Mouse (Mus musculus) cerebellum, postnatal 10 days (tissue): Measurements from ENCODE around the gene Sytl2.

ENCODE experiments used
- DNase-seq, 2 experiments: peaks; one replicate each; pipeline ENCODE4 v3.0.0; 2021; ENCODE audit warnings: mixed read lengths in 2 of 2

Sytl2 gene

GRCm38 (mm10) chr7:90312151-90312883 is 10.3 kb downstream of the Sytl2 start:
- DNase-seq = no peak

DNA sequence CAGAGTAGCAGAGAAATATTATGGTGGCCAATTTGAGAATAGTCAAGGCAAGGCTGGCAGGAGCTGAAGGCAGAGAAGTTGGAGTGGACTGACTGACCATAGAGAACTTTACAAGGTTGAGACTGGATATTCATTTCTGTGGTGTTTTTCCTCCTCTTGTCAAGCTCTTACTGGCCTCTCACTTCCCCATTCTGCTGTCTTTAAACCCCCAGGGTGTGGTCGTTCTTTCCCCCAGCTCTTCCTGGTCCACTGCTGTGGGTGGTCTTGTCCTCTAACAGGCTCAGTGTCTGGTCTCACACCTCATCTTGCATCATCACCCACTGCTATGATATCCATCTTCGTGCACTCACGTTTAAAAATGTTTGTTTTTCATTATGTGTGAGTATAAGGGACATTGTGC is 11.4 kb downstream of the Sytl2 start:
- DNase-seq = no peak

- no peak for DNase-seq
Measured at GRCm38 (mm10) chr7:90316823-90317222, 14.8 kb downstream of the Sytl2 start.

- no peak for DNase-seq
Measured at GRCm38 (mm10) chr7:90319446-90319845, 17.4 kb downstream of the Sytl2 start.

- no peak for DNase-seq
Measured at GRCm38 (mm10) chr7:90320124-90320523, 18.1 kb downstream of the Sytl2 start.

DNA sequence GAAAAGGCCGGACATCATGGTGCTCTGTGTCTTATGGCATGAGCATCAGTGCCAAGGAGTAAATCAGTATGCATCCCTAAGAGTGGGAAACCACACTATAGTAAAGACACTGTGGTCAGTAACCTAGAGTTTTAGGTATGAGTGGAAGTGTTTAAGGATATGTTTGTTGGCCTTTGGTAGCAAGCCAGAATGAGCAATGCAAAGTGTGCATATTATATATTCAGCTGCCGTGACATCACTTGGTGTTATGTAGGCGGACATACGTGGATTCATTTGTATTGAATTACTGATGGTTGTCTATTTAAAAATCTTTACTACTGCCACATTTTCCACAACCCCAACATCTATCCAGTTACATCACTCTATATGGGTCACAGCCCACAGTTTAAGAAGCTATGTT is 23.1 kb downstream of the Sytl2 start:
- DNase-seq = no peak

GRCm38 (mm10) chr7:90330200-90330599 is 28.1 kb downstream of the Sytl2 start:
- DNase-seq = no peak

- no peak for DNase-seq
Measured at GRCm38 (mm10) chr7:90332483-90333065, 30.5 kb downstream of the Sytl2 start.

DNA sequence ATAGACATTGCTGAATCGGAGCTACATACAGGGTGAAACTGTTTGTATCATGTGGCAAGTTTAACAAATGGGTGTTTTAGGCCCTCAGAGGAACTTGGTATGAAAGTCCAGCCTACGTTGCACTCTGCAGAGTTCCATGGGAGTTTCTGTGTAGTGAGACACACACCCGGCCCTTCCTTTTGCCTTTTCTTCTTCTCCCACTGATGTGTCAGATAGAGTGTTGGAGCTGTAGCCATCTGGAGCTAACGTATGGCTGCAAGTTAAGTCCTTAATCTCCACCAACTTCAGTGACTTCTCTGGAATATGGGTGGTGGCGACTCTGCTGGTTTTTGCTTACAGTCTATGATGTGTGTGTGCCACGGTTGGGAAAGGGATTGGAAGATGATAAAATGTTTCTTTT is 32.3 kb downstream of the Sytl2 start:
- DNase-seq = no peak

GRCm38 (mm10) chr7:90334831-90335230 is 32.8 kb downstream of the Sytl2 start:
- DNase-seq = no peak

DNA sequence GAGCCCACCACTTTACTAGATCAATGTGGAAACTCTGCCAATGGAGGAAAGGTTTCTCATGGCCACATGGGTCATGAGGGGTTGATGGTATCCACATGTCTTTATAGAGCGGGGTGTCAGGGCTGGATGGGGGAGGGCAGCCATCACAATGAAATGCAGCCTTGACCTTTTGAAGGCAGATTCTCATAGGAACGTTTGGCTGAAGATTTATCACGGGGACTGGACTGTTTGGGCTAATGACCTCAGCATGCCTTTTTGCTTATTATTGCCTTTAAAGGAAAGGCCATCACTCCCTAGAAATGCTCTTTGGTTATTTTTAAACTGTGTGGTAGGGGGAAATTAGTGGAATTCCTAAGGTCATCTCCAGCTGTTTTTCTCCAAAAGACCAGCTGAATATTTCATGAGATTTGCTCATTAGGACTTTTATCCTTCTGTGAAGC is 33.7 kb downstream of the Sytl2 start:
- no peak for DNase-seq

DNA sequence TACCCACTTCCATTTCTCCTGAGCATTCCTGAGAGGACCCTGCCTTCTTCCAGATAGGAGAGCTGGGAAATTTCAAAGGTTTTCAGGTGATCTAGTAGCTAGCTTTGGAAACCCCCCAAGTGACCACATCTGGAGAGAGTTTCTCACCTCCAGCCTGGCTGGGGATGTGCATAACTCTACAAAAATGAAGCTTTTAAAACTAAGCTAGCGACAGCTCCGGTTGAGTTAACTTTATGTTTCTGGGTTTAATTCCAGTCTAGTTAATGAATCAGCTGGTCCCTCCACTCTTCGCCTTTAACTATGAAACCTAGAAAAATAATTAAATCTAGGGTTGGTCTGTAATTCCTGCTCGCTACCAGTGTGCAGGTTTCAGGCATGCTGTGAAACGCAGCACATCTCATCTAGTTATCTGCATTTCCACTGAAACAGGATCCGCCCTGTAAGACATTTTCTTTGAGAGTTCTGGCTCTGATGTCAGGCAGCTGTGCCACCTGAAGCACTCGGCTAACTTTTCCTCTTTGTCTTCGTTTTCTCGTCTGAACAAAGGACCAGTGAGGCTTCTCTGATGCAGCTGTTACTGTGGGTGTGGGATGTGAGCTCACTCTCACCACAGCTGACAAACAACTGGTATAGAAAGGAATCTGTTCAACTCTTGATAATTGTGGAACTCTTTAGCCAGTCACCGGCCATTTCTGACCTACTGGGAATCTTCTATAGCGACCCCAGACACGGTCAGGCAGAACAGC is 39.3 kb downstream of the Sytl2 start:
- no peak for DNase-seq

DNA sequence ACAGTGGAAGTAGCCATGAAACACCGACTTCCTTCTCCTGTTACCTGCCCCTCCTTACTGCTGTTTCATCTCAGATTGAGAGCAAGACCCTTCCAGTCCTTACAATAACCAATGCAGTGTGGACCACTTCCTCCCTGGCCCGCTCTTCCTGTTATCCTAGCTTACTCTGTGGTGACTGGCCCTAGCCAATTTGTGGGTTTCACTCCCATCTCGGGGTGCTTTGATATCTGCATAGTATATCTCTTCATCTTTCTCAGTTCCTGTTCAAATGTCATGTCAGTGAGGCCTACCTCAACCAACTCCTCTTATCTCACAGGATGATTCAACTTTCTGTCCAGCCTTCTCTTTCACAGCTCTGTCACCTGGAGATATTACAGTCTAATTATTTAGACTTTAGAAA is 42.9 kb downstream of the Sytl2 start:
- no peak for DNase-seq

DNA sequence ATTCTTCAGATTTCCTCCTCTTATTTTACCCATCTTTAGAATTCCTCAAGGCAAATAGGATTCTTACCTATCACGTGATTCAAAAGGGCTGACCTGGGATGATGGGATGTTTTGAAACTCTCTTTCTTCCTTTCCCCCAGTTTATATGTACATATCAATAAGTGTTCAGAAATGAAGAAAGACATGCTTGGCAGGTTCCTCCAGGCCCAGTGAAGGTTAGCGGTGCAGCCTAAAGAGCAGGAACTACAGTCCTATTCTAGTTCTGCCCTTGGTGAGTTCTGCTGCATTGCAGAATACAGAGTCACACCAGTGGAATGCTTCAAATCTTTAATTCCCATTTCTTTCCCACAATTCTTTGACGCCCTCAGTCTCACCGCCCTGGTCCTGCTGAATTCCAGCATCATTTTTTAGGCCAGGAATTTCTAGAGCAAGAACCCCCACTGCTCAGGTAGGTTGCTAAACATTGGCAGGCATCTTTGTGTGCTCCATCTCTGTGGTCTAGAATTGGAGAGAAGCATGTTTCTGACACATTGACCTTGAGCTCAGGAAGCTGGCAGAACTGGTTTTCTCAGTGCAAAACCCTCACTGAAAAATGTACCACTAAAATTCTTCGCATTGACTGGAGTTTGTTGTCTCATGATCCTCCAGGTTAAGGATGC is 45.9 kb downstream of the Sytl2 start:
- no peak for DNase-seq

DNA sequence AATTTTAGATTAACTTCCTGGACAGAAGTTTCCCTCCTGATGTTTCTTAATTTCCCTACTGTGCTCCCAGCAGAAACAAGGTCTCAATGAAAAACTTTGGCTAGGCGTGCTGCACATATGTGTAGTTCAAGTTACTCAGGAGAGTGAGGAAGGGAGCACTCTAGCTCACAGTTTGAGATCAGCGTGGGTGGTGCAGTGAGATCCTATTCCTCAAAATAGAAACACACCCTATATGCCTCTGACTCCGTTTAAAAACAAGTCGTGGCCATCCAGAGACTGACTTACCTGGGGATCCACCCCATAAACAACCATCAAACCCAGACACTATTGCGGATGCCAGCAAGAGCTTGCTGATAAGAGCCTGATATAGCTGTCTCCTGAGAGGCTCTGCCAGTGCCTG is 47.0 kb downstream of the Sytl2 start:
- no peak for DNase-seq

- no peak for DNase-seq
Measured at GRCm38 (mm10) chr7:90352183-90352582, 50.1 kb downstream of the Sytl2 start.

GRCm38 (mm10) chr7:90353488-90354228 is 51.6 kb downstream of the Sytl2 start:
- no peak for DNase-seq

- no peak for DNase-seq
Measured at GRCm38 (mm10) chr7:90354229-90354604, 52.2 kb downstream of the Sytl2 start.

- no peak for DNase-seq
Measured at GRCm38 (mm10) chr7:90355454-90355853, 53.4 kb downstream of the Sytl2 start.

DNA sequence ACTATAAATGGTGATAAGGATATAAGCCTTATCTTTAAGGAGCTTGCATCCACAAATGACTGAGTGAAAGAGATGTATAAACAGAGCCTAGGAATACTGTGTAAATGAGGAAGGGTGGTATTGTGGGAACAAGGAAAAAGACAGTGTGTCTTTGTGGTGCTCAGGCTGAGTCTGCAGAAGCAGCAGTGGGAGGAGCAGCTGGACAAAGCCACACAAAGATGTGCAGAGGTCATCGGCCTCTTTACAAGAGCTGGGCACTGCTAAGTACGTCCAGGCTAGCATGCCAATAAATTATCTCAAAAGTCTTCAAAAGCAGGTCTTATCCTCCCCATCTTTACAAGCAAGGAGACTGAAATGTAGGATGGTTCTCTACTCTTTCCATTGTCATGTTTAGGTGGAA is 53.9 kb downstream of the Sytl2 start:
- no peak for DNase-seq

DNA sequence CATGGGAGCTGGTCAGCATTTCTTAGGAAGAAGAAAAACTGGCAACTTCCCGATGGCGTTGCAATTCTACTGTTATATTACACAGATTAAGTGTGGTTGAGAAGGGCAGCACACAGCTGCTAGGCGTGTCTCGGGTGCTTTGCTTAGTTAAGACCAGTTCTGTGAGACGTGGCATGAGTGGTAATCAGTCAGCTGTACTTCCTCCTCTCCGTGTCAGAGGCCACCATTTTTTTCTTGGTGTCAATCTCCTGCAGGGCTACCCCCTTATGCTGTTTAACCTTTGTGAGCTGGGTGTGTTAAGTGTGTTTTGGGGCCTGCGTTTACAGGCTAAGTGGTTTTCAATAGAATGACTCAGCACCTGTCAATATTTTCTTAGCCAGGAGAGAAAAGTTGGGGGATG is 60.7 kb downstream of the Sytl2 start:
- no peak for DNase-seq

- DNase-seq = peak; percentile 79 to 80
Measured at GRCm38 (mm10) chr7:90370071-90370851, 68.2 kb downstream of the Sytl2 start.
